Mouse (Mus musculus): ENCODE measurements around the gene Ankrd34a.

- TF ChIP-seq CTCF (IDR thresholded peaks at IDR 0.05; ENCODE audit: extremely low read depth, insufficient read length, insufficient replicate concordance, low read depth, low read length) (no peak), POLR2A (IDR thresholded peaks at IDR 0.05; ENCODE audit: low read depth, low read length) (no peak)
Observed at GRCm38 (mm10) chr3:96549346-96549745, 47.1 kb upstream of the Ankrd34a start.

Measured in small intestine, adult 2 months (tissue).